Mouse (Mus musculus) embryonic facial prominence, embryonic 11.5 days (tissue): ENCODE data around the gene Msi2. TPM values are rescaled to one million over a fixed set of nuclear protein-coding genes. Genes with fewer than 3 reads are reported as not detected.

Source experiments
- ATAC-seq: fragments of 200-750 bp; cut with Nextera tagmentation; replicated peaks from 2 replicates; pipeline ENCODE4 v1.8.0; 2017; ENCODE audit warnings: low read depth; ENCODE audit not compliant: insufficient number of reproducible peaks, low FRiP score, low TSS enrichment
- DNase-seq: peaks from one replicate; pipeline ENCODE4 v3.0.0-alpha.2; 2015; ENCODE audit warnings: low spot score
- H3K27ac ChIP-seq: fragments of 300-500 bp; sonication (generic); replicated peaks from 2 replicates; pipeline ENCODE4 v1.5.1; 2014; ENCODE audit warnings: mild to moderate bottlenecking, low read depth, low read length, control low read depth
- H3K27me3 ChIP-seq: fragments of 300-500 bp; sonication (generic); 2 replicates; pipeline ENCODE4 v1.6.1; 2014; ENCODE audit warnings: mild to moderate bottlenecking, low read length, moderate library complexity, mixed read lengths; ENCODE audit not compliant: control insufficient read depth, insufficient read depth
- H3K36me3 ChIP-seq: fragments of 300-500 bp; sonication (generic); replicated peaks from 2 replicates; pipeline ENCODE4 v1.6.1; 2014; ENCODE audit warnings: low read depth, mild to moderate bottlenecking, low read length, moderate library complexity, mixed read lengths; ENCODE audit not compliant: control insufficient read depth, insufficient read depth
- H3K4me1 ChIP-seq: fragments of 300-500 bp; sonication (generic); 2 replicates; pipeline ENCODE4 v1.6.1; 2014; ENCODE audit warnings: low read length, mixed read lengths; ENCODE audit not compliant: control insufficient read depth, insufficient read depth
- H3K4me2 ChIP-seq: fragments of 300-500 bp; sonication (generic); 2 replicates; pipeline ENCODE4 v1.6.1; 2014; ENCODE audit warnings: low read depth, mild to moderate bottlenecking, control low read depth, low read length, moderate library complexity
- H3K4me3 ChIP-seq: fragments of 300-500 bp; sonication (generic); 2 replicates; pipeline ENCODE4 v1.5.1; 2014; ENCODE audit warnings: low read depth, low read length, control low read depth
- H3K9ac ChIP-seq: fragments of 300-500 bp; sonication (generic); replicated peaks from 2 replicates; pipeline ENCODE4 v1.6.1; 2014; ENCODE audit warnings: mild to moderate bottlenecking, control low read depth, low read length
- H3K9me3 ChIP-seq: fragments of 300-500 bp; sonication (generic); replicated peaks from 2 replicates; pipeline ENCODE4 v1.6.1; 2016; ENCODE audit warnings: mild to moderate bottlenecking, low read length, inconsistent platforms, mixed read lengths; ENCODE audit not compliant: control insufficient read depth
- WGBS: fragments of 180-500 bp; shearing (Covaris S2); extraction: QIAGEN DNeasy Blood & Tissue Kit; methylation state at CpG from one replicate; pipeline ENCODE4 v1.1.7; 2014; 5-methylcytosine and 5-hydroxymethylcytosine counted together
- polyA plus RNA-seq: library from polyadenylated mRNA; unstranded; fragments of >200 nt; fragmentation: Nextera tagmentation; extraction: Ambion mirVana; gene quantifications from 2 replicates; pipeline ENCODE4 v1.2.1, GENCODE M21; 2014

Gene Msi2
- polyA plus RNA-seq, 1 experiment from 2014 or later, result 13.4 TPM

DNA sequence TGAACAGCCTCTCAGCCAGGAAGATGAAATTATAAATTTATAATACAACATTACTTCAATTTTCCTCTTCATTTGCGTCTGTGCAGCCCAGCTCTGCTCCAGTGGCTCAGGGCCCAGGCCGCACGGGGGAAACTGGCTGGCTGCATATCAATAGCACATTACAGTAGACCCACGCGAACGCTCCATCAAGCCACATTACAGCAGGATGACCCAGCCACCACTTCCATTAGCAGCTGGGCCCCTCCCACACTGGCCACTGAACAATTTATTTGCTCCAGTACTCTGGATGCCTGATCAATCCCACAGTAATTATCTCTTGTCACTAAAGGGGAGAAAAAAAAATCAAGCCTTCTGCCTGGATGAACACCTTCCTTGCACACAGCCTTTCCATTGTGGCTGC is 328.8 kb downstream of the Msi2 start:
- Histone ChIP-seq H3K4me2 (no peak overlapping the region), H3K4me3 (no peak overlapping the region), H3K27me3 (no peaks in the 10 kb centered on the region), H3K27ac (no peak overlapping the region), H3K4me1 (no peaks in the 10 kb centered on the region), H3K36me3 (no peaks in the 10 kb centered on the region; the same call in 1 of the 2 replicates), H3K9ac (no peak overlapping the region), H3K9me3 (no peaks in the 10 kb centered on the region)
- DNase-seq, result no peak
- WGBS, result 90% methylated on average over 6 of the region's 6 CpGs
- no peak for ATAC-seq

DNA sequence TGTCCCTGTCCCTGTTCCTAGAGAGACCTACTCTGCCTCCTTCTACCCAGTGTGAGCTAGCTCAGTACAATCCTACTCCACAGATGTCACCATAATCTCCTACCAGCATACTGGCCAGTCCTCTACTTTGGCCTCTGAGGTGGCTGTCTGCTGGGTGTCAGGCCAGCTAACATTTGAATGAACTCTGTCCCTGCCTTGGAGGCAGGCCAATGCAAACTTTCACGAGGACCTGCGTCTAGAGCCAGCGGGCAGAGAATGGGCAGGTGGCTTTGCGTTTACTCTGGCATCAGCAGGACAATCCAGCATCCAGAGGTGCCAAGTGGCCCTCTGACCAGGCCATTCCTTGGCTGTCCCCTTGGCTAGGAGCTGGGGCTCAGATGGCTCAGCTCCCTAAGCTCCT is 331.4 kb downstream of the Msi2 start:
- H3K4me3 ChIP-seq, result no peak overlapping the region
- 94% methylated on average over 4 of the region's 4 CpGs for WGBS
- H3K27ac ChIP-seq, result no peak overlapping the region
- DNase-seq, result no peak
- no peaks in the 10 kb centered on the region; the same call in 1 of the 2 replicates for H3K36me3 ChIP-seq
- H3K4me1 ChIP-seq, result no peaks in the 10 kb centered on the region
- ATAC-seq, result no peak
- no peaks in the 10 kb centered on the region for H3K9me3 ChIP-seq
- H3K4me2 ChIP-seq, result no peak overlapping the region
- no peak overlapping the region for H3K9ac ChIP-seq
- no peaks in the 10 kb centered on the region for H3K27me3 ChIP-seq

DNA sequence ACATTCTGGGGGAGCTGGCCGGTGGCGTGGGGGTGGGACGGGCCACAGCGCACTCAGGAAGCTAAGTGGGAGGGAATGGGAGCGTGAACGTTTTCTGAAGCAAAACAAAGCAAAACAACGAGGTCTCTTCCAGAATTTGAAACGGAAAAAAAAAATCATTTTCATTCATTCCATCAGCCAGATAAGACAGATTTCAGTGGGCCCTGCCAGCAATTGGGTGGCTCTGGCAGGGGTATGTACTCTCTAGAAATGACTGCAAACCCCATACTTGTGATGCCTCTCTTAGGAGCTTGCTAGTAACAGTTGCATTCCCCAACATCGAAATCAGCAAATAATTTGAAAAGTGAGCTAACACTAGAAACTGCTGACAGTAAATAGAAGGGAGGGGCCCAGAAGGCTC is 335.9 kb downstream of the Msi2 start:
- Histone ChIP-seq H3K4me3 (no peak overlapping the region), H3K9ac (no peak overlapping the region), H3K4me2 (no peak overlapping the region), H3K27me3 (no peaks in the 10 kb centered on the region), H3K36me3 (no peaks in the 10 kb centered on the region; the same call in 1 of the 2 replicates), H3K27ac (no peak overlapping the region), H3K4me1 (no peaks in the 10 kb centered on the region), H3K9me3 (no peaks in the 10 kb centered on the region)
- ATAC-seq (no peak), DNase-seq (no peak)
- 86% methylated on average over 9 of the region's 9 CpGs for WGBS

DNA sequence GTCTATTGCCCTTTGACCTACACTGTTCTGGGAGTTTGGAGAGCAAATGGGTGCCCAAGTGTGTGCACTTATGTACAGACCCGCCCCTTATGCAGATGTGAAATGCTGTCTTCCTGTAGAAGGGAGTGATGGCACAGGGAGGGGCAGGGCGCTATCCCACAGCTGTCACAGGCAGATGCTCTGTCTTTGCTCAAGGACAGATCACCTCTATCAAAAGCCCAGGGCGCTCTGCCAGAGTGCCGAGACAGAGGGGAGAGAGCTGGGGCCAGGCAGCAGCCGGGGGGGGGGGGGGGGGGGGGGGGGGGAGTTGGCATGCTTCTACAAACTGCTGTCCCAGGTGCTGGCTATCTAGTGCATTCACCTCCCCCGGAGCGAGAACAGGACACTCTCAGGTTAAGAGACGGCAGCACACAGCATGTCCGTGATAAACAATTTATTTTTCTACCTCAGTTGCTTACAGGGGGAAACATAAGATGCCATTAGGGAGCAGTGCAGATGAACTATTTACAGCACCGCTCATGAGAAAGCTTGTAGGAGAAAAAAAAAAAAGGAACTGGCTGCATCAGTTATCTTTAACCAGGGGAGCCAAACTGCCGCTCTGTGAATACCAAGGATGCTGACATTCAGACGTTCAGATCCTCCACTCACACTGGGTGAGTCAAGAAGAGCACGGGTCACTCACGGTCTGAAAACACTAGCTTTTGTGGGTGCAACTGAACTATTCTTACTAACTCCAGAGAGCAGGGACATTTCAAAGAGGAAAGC is 337.0 kb downstream of the Msi2 start:
- H3K4me2 ChIP-seq, result no peak overlapping the region; the same call in 1 of the 2 replicates
- no peak overlapping the region for H3K4me3 ChIP-seq
- no peak overlapping the region for H3K27ac ChIP-seq

DNA sequence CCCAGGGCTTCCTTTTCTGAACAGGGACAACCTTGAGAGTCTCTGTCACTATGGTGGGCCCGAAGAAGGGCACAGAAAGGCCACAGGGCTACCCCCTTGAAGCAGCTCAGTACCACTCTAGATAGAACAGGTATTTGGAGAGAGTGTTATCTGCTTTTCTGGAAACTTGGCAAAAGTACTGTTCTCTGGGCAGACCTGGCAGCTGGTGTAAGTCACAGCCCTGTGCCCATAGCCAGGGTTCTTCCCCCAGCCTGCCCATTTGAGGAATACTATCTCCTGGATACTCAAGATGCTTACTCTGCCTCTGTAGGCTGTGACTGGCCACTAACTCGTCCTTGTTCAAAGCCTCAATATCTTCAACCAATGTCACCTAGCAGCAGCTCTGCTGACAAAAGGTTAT is 338.7 kb downstream of the Msi2 start:
- Histone ChIP-seq H3K27ac (no peak overlapping the region), H3K4me2 (no peak overlapping the region), H3K9ac (no peak overlapping the region), H3K4me3 (no peak overlapping the region), H3K27me3 (no peaks in the 10 kb centered on the region), H3K36me3 (no peaks in the 10 kb centered on the region; the same call in 1 of the 2 replicates), H3K9me3 (no peaks in the 10 kb centered on the region), H3K4me1 (no peaks in the 10 kb centered on the region)
- no peak for DNase-seq
- ATAC-seq, result no peak
- WGBS, result 84% methylated on average over 2 of the region's 2 CpGs

More for the DNA sequence above, 337.0 kb downstream of the Msi2 start:
- ATAC-seq, result no peak
- DNase-seq, result no peak
- Histone ChIP-seq H3K36me3 (no peaks in the 10 kb centered on the region; the same call in 1 of the 2 replicates), H3K9ac (no peak overlapping the region), H3K27me3 (no peaks in the 10 kb centered on the region), H3K9me3 (no peaks in the 10 kb centered on the region), H3K4me1 (no peaks in the 10 kb centered on the region)
- 75% methylated on average over 11 of the region's 14 CpGs for WGBS

DNA sequence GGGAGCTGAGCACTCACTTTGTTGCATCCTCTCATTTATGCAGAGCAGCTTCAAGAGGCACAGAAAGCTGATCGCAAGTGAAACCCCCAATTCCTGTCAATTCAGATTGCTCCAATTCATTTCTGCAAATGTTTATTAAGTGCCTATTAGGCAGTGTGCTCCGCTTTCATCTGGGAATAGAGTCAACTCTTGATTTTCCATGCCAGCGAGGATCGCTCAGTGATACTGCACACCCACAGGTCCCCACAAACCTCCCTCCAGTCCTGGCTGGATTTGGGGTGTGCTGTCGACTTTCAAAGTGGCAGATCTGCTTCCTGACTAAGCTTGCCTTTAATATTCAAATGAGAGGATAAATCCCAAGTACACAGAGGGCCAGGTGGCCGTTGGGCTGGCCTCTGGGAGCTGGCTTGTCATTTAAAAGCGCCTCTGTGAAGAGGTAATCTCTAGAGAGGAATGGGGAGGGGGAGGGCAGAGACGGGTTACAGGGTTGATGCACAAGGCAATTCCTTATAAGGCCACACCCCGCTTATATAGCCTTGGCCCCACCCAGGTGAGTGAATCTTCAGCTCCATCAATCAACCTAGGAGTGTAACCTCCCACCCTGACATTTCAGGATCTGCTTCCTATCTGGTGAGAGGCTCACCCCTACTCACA is 339.5 kb downstream of the Msi2 start:
- no peaks in the 10 kb centered on the region; the same call in 1 of the 2 replicates for H3K36me3 ChIP-seq
- no peaks in the 10 kb centered on the region for H3K4me1 ChIP-seq
- no peaks in the 10 kb centered on the region for H3K9me3 ChIP-seq
- no peak for DNase-seq
- no peak overlapping the region for H3K9ac ChIP-seq
- no peak overlapping the region for H3K27ac ChIP-seq
- 49% methylated on average over 9 of the region's 9 CpGs for WGBS
- H3K4me2 ChIP-seq, result no peak overlapping the region
- no peak overlapping the region for H3K4me3 ChIP-seq
- no peaks in the 10 kb centered on the region for H3K27me3 ChIP-seq
- ATAC-seq, result 0 out of 2 replicates have a peak, but pooled peaks have one; percentile 15

- no peak for ATAC-seq
- no peaks in the 10 kb centered on the region for H3K4me1 ChIP-seq
- H3K4me2 ChIP-seq, result no peak overlapping the region
- no peaks in the 10 kb centered on the region for H3K27me3 ChIP-seq
- no peak overlapping the region; the same call in 1 of the 2 replicates for H3K9ac ChIP-seq
- no peaks in the 10 kb centered on the region for H3K9me3 ChIP-seq
- H3K36me3 ChIP-seq, result no peaks in the 10 kb centered on the region
- WGBS, result 82% methylated on average over 4 of the region's 4 CpGs
- H3K27ac ChIP-seq, result 0 out of 2 replicates have a peak overlapping the region, but pooled peaks have one; percentile 13
- no peak overlapping the region for H3K4me3 ChIP-seq
- DNase-seq, result no peak
Measured at GRCm38 (mm10) chr11:88372589-88372988, 345.7 kb downstream of the Msi2 start.

DNA sequence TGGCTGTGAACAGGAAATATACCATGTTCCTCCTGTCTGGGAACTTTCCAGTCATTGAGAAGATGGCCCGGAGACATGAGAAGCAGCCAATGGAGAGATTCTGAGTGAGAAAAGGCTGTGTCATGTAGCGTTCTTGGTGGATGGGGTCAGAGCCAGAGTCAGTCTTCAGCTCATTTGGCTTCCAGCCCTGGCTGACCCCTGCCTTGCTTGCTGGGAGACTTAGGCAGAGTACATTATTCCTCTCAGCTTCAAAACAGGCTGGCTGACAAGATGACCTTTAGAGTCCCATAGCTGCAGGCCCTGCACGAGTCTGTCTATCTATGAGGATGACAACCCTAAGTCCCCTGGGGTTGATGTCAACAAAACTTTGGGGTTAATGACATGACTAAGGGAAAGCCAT is 348.4 kb downstream of the Msi2 start:
- H3K4me2 ChIP-seq, result no peak overlapping the region
- H3K27me3 ChIP-seq, result no peaks in the 10 kb centered on the region
- H3K4me3 ChIP-seq, result no peak overlapping the region
- no peak overlapping the region for H3K9ac ChIP-seq
- H3K4me1 ChIP-seq, result no peaks in the 10 kb centered on the region
- no peak overlapping the region for H3K27ac ChIP-seq
- WGBS, result 66% methylated on average over 3 of the region's 3 CpGs
- ATAC-seq (no peak), DNase-seq (no peak)
- no peaks in the 10 kb centered on the region for H3K9me3 ChIP-seq
- H3K36me3 ChIP-seq, result no peaks in the 10 kb centered on the region
